Mouse (Mus musculus) midbrain, postnatal 0 days (tissue): Measurements from ENCODE around the gene Tbca. TPM values are rescaled to one million over a fixed set of nuclear protein-coding genes. Genes with fewer than 3 reads are reported as not detected.

Source experiments
- ATAC-seq: fragments of 200-750 bp; cut with Nextera tagmentation; 2 replicates; pipeline ENCODE4 v1.8.0; 2017; ENCODE audit warnings: moderate number of reproducible peaks, mild to moderate bottlenecking, moderate TSS enrichment, moderate library complexity; ENCODE audit not compliant: low FRiP score
- DNase-seq: peaks from one replicate; pipeline ENCODE4 v3.0.0-alpha.2; 2015; ENCODE audit warnings: low spot score
- H3K27ac ChIP-seq: fragments of 300-500 bp; sonication (generic); 2 replicates; pipeline ENCODE4 v1.5.1; 2014; ENCODE audit warnings: low read depth, mild to moderate bottlenecking, low read length, mixed read lengths
- H3K27me3 ChIP-seq: fragments of 300-500 bp; sonication (generic); 2 replicates; pipeline ENCODE4 v1.6.1; 2014; ENCODE audit warnings: low read length, control low read depth, mixed read lengths; ENCODE audit not compliant: insufficient read depth
- H3K36me3 ChIP-seq: fragments of 300-500 bp; sonication (generic); 2 replicates; pipeline ENCODE4 v1.6.1; 2014; ENCODE audit warnings: low read length, control low read depth, mixed read lengths; ENCODE audit not compliant: insufficient read depth
- H3K4me1 ChIP-seq: fragments of 300-500 bp; sonication (generic); 2 replicates; pipeline ENCODE4 v1.6.1; 2014; ENCODE audit warnings: mild to moderate bottlenecking, control low read depth, antibody characterized with exemption, low read length, mixed read lengths; ENCODE audit not compliant: insufficient read depth
- H3K4me2 ChIP-seq: fragments of 300-500 bp; sonication (generic); 2 replicates; pipeline ENCODE4 v1.6.1; 2014; ENCODE audit warnings: low read depth, mild to moderate bottlenecking, low read length, mixed read lengths; ENCODE audit not compliant: poor library complexity, severe bottlenecking
- H3K4me3 ChIP-seq: fragments of 300-500 bp; sonication (generic); 2 replicates; pipeline ENCODE4 v1.5.1; 2014; ENCODE audit warnings: low read depth, mild to moderate bottlenecking, low read length, moderate library complexity
- H3K9ac ChIP-seq: fragments of 300-500 bp; sonication (generic); replicated peaks from 2 replicates; pipeline ENCODE4 v1.6.1; 2014; ENCODE audit warnings: mild to moderate bottlenecking, low read length, moderate library complexity, mixed read lengths; ENCODE audit not compliant: poor library complexity, severe bottlenecking
- H3K9me3 ChIP-seq: fragments of 300-500 bp; sonication (generic); 2 replicates; pipeline ENCODE4 v1.6.1; 2016; ENCODE audit warnings: low read length, control low read depth
- CTCF ChIP-seq: IDR thresholded peaks from 2 replicates; pipeline ENCODE4 v1.5.1; 2016; ENCODE audit warnings: antibody characterized with exemption, mild to moderate bottlenecking
- WGBS: fragments of 180-500 bp; shearing (Covaris S2); extraction: QIAGEN DNeasy Blood & Tissue Kit; methylation state at CpG from one replicate; pipeline ENCODE4 v1.1.7; 2014; 5-methylcytosine and 5-hydroxymethylcytosine counted together
- polyA plus RNA-seq: library from polyadenylated mRNA; unstranded; fragments of >200 nt; fragmentation: Nextera tagmentation; extraction: Ambion mirVana; gene quantifications from 2 replicates; pipeline ENCODE4 v1.2.1, GENCODE M21; 2015
- total RNA-seq: library from RNA; depleted of rRNA; stranded (reverse); fragments of >200 nt; gene quantifications from 2 replicates; pipeline ENCODE4 v1.2.3, GENCODE M21; 2014

Gene Tbca
- total and polyA plus RNA-seq, 2 experiments from 2014 or later, result 162 to 348 TPM

- H3K36me3 ChIP-seq, result no peaks in the 10 kb centered on the region
- no peak overlapping the region for H3K9ac ChIP-seq
- no peaks in the 10 kb centered on the region for H3K4me1 ChIP-seq
- peaks cover 59% of the 10 kb centered on the region for H3K27me3 ChIP-seq
- no peak for DNase-seq
- ATAC-seq, result no peak
- 83% methylated on average over 8 of the region's 8 CpGs for WGBS
- H3K4me2 ChIP-seq, result no peak overlapping the region
- H3K4me3 ChIP-seq, result no peak overlapping the region
- H3K27ac ChIP-seq, result no peak overlapping the region
- H3K9me3 ChIP-seq, result no peaks in the 10 kb centered on the region
- no peak for TF ChIP-seq CTCF
Measured at GRCm38 (mm10) chr13:94859256-94859655, 70.5 kb downstream of the Tbca start.

- Histone ChIP-seq H3K4me3 (no peak overlapping the region), H3K4me2 (no peak overlapping the region), H3K4me1 (no peaks in the 10 kb centered on the region), H3K9ac (no peak overlapping the region), H3K36me3 (no peaks in the 10 kb centered on the region), H3K9me3 (no peaks in the 10 kb centered on the region), H3K27me3 (peaks cover 76% of the 10 kb centered on the region), H3K27ac (no peak overlapping the region)
- TF ChIP-seq CTCF, result no peak
- DNase-seq (no peak), ATAC-seq (no peak)
- 72% methylated on average over 5 of the region's 5 CpGs for WGBS
Measured at GRCm38 (mm10) chr13:94862491-94863230, 74.0 kb downstream of the Tbca start.

GRCm38 (mm10) chr13:94866906-94867305 lies 78.2 kb downstream of the Tbca start:
- Histone ChIP-seq H3K9ac (no peak overlapping the region), H3K4me1 (no peaks in the 10 kb centered on the region), H3K4me2 (no peak overlapping the region), H3K27ac (no peak overlapping the region), H3K36me3 (no peaks in the 10 kb centered on the region), H3K4me3 (no peak overlapping the region), H3K27me3 (peaks cover 84% of the 10 kb centered on the region), H3K9me3 (no peaks in the 10 kb centered on the region)
- TF ChIP-seq CTCF, result no peak
- ATAC-seq (no peak), DNase-seq (no peak)
- 8% methylated on average over 2 of the region's 2 CpGs for WGBS

- Histone ChIP-seq H3K9me3 (no peaks in the 10 kb centered on the region), H3K4me3 (no peak overlapping the region), H3K27me3 (peaks cover 78% of the 10 kb centered on the region), H3K9ac (no peak overlapping the region), H3K4me1 (no peaks in the 10 kb centered on the region), H3K4me2 (no peak overlapping the region), H3K36me3 (no peaks in the 10 kb centered on the region), H3K27ac (no peak overlapping the region)
- 46% methylated on average over 4 of the region's 4 CpGs for WGBS
- DNase-seq (no peak), ATAC-seq (no peak)
- TF ChIP-seq CTCF, result no peak
Measured at GRCm38 (mm10) chr13:94867772-94868171, 79.1 kb downstream of the Tbca start.

- WGBS, result 1% methylated on average over 32 of the region's 35 CpGs
- Histone ChIP-seq H3K4me2 (peak overlapping the region; percentile 41), H3K9ac (no peak overlapping the region), H3K27ac (no peak overlapping the region), H3K4me1 (no peaks in the 10 kb centered on the region), H3K27me3 (peaks cover 78% of the 10 kb centered on the region), H3K9me3 (no peaks in the 10 kb centered on the region), H3K4me3 (peak overlapping the region; percentile 21; the same call in 1 of the 2 replicates), H3K36me3 (no peaks in the 10 kb centered on the region)
- peak; percentile 60 for TF ChIP-seq CTCF
- DNase-seq (peak; percentile 42), ATAC-seq (peak; percentile 27; the same call in 1 of the 2 replicates)
Measured at GRCm38 (mm10) chr13:94868478-94868950, 79.8 kb downstream of the Tbca start.

GRCm38 (mm10) chr13:94869541-94869940 lies 80.8 kb downstream of the Tbca start:
- no peak overlapping the region for H3K4me2 ChIP-seq
- 2% methylated on average over 8 of the region's 8 CpGs for WGBS
- no peaks in the 10 kb centered on the region for H3K4me1 ChIP-seq

More at GRCm38 (mm10) chr13:94869541-94869940, 80.8 kb downstream of the Tbca start:
- TF ChIP-seq CTCF, result no peak
- no peaks in the 10 kb centered on the region for H3K36me3 ChIP-seq
- no peak overlapping the region for H3K27ac ChIP-seq
- H3K9me3 ChIP-seq, result no peaks in the 10 kb centered on the region
- no peak for ATAC-seq
- no peak overlapping the region for H3K9ac ChIP-seq
- DNase-seq, result no peak
- H3K4me3 ChIP-seq, result no peak overlapping the region
- peaks cover 72% of the 10 kb centered on the region for H3K27me3 ChIP-seq
